Mouse (Mus musculus) cerebellum, adult 11-12 months (tissue): ENCODE measurements around the gene Stk40.
"Not testable (repeated sequence)": the region's sequence is repeated elsewhere in the genome, so short reads cannot be mapped to it uniquely, and the experiment has no call there.

Source experiments
- DNase-seq: peaks from one replicate; pipeline ENCODE4 v3.0.0; 2022

The Stk40 gene

GRCm38 (mm10) chr4:126103590-126104068, at the start of gene Stk40:
Stk40 (plus strand) TSS chr4:126103957.
- DNase-seq: peak; percentile 96

GRCm38 (mm10) chr4:126057207-126058133, 46.3 kb upstream of the Stk40 start:
- no peak for DNase-seq

GRCm38 (mm10) chr4:126058134-126058996, 45.4 kb upstream of the Stk40 start, which contains the start of gene Oscp1:
Oscp1 (plus strand) TSS chr4:126058565.
- DNase-seq: peak; percentile 89

- no peak for DNase-seq
Measured at GRCm38 (mm10) chr4:126058997-126059362, 44.8 kb upstream of the Stk40 start.

GRCm38 (mm10) chr4:126062856-126063255, 40.9 kb upstream of the Stk40 start:
- DNase-seq: no peak

- DNase-seq: no peak
Measured at GRCm38 (mm10) chr4:126065241-126065640, 38.5 kb upstream of the Stk40 start.

GRCm38 (mm10) chr4:126067401-126068077, 36.2 kb upstream of the Stk40 start:
- DNase-seq: no peak

- no peak for DNase-seq
Measured at GRCm38 (mm10) chr4:126068842-126069241, 34.9 kb upstream of the Stk40 start.

- DNase-seq: no peak
Measured at GRCm38 (mm10) chr4:126077833-126078232, 25.9 kb upstream of the Stk40 start.

- DNase-seq: no peak
Measured at GRCm38 (mm10) chr4:126079266-126079665, 24.5 kb upstream of the Stk40 start.

- no peak for DNase-seq
Measured at GRCm38 (mm10) chr4:126081601-126082000, 22.2 kb upstream of the Stk40 start.

- no peak for DNase-seq
Measured at GRCm38 (mm10) chr4:126083021-126083420, 20.7 kb upstream of the Stk40 start.

- DNase-seq: no peak
Measured at GRCm38 (mm10) chr4:126084382-126084781, 19.4 kb upstream of the Stk40 start.

GRCm38 (mm10) chr4:126085996-126086576, 17.7 kb upstream of the Stk40 start:
- DNase-seq: peak; percentile 87

- no peak for DNase-seq
Measured at GRCm38 (mm10) chr4:126090101-126090847, 13.5 kb upstream of the Stk40 start.

GRCm38 (mm10) chr4:126090848-126091124, 13.0 kb upstream of the Stk40 start:
- no peak for DNase-seq

GRCm38 (mm10) chr4:126091873-126092272, 11.9 kb upstream of the Stk40 start:
- no peak for DNase-seq

- DNase-seq: not testable (repeated sequence)
Measured at GRCm38 (mm10) chr4:126095622-126096430, 7.9 kb upstream of the Stk40 start.

- peak; percentile 93 for DNase-seq
Measured at GRCm38 (mm10) chr4:126096464-126097111, 7.2 kb upstream of the Stk40 start, which contains the start of gene Lsm10. Lsm10 (plus strand) TSS chr4:126096623.

- no peak for DNase-seq
Measured at GRCm38 (mm10) chr4:126097711-126098253, 6.0 kb upstream of the Stk40 start.
